In the genomic region with DNA sequence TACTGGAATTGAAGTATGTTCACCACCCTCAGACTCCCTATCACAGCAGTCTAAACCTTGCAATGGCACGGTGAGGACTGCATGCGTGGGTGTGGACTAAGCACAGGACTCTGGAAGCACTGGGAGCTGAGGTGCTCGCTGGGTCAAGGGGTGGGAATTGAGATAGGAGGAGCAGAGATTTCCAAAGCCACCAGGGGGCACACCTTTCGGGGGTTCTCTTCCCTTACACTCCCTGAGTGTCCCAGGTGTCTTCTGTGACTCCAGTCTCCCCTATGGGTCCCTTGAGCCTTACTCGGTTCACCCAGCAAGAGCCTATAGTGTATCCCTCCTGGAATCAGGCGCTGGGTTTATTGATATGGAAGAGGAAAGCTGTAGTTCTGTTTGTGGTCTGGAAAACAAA, we compare ENCODE assay signal across 12 mouse cellular contexts. TPM values are rescaled to one million over a fixed set of nuclear protein-coding genes. Genes with fewer than 3 reads are reported as not detected.
DNase-seq lines count a peak whose midpoint lies in the region; ATAC-seq and TF ChIP-seq lines count a peak whose summit lies in the region.
"Had no signal": no experiment of that assay in that cellular context is flagged by ENCODE, and none has a peak within 500 bp of the region (broad histone marks: within the 10 kb centered on the region; RNA-seq: fewer than 3 reads in every experiment).

No protein-coding gene starts in this region.

- peak; percentile 20; the same call in 1 of the 2 replicates for TF ChIP-seq CTCF in small intestine, adult 2 months (IDR thresholded peaks at IDR 0.05; ENCODE audit: extremely low read depth, insufficient read length, insufficient replicate concordance, low read depth, low read length)
- TF ChIP-seq CTCF in cerebellum, adult 2 months (IDR thresholded peaks at IDR 0.05; ENCODE audit: borderline replicate concordance, insufficient read depth, low read depth, low read length) = no peak

- no peak for TF ChIP-seq POLR2A in small intestine, adult 2 months (IDR thresholded peaks at IDR 0.05; ENCODE audit: low read depth, low read length)
- TF ChIP-seq POLR2A in cerebellum, adult 2 months (IDR thresholded peaks at IDR 0.05; ENCODE audit: borderline replicate concordance, insufficient read depth, low read length) = no peak

- no peak overlapping the region for H3K27ac ChIP-seq in liver, embryonic 13.5 days
- no peak overlapping the region for H3K27ac ChIP-seq in small intestine, adult 2 months (ENCODE audit: insufficient read depth, low read depth, low read length)
- H3K27ac ChIP-seq in cerebellum, adult 2 months (ENCODE audit: insufficient read depth, low read length) = no peak overlapping the region
- H3K27ac ChIP-seq: forebrain, embryonic 12.5 days; neural tube, embryonic 13.5 days had no signal

- H3K4me3 ChIP-seq in liver, embryonic 13.5 days (replicated peaks) = no peak overlapping the region
- H3K4me3 ChIP-seq in small intestine, adult 2 months (ENCODE audit: low read depth, low read length) = no peak overlapping the region
- H3K4me3 ChIP-seq in cerebellum, adult 2 months (replicated peaks; ENCODE audit: insufficient read depth, low read depth, low read length) = no peak overlapping the region
- H3K4me3 ChIP-seq: forebrain, embryonic 12.5 days; neural tube, embryonic 13.5 days had no signal

- H3K9ac ChIP-seq in liver, embryonic 13.5 days = no peak overlapping the region
- H3K9ac ChIP-seq: forebrain, embryonic 12.5 days; neural tube, embryonic 13.5 days had no signal

- no peak overlapping the region for H3K4me2 ChIP-seq in liver, embryonic 13.5 days
- H3K4me2 ChIP-seq: forebrain, embryonic 12.5 days; neural tube, embryonic 13.5 days had no signal

- peak; percentile 18 for DNase-seq in embryo, embryonic 10.5 days (ENCODE audit: low spot score)
- no peak for DNase-seq in embryo, embryonic 9.5 days (ENCODE audit: extremely low spot score)
- no peak for DNase-seq in liver, embryonic 13.5 days
- DNase-seq in liver (no peak), ZHBTc4 (ENCODE audit: low read depth, low spot score) (peak; percentile 50)
- DNase-seq in cerebellum, adult 2 months = no peak
- no peak for DNase-seq in natural killer cell, adult 2 months (ENCODE audit: low spot score in 2 of 2)
- DNase-seq: layer of hippocampus, adult 9-11 months; right cerebral cortex, postnatal 25 days had no signal

- no peaks in the 10 kb centered on the region for H3K4me1 ChIP-seq in liver, embryonic 13.5 days (replicated peaks)
- peaks cover 2% of the 10 kb centered on the region; the same call in 1 of the 2 replicates for H3K4me1 ChIP-seq in small intestine, adult 2 months (ENCODE audit: control insufficient read depth, insufficient read depth, insufficient read length, low read length)
- no peaks in the 10 kb centered on the region for H3K4me1 ChIP-seq in cerebellum, adult 2 months (ENCODE audit: control insufficient read depth, insufficient read depth, low read length)
- H3K4me1 ChIP-seq: forebrain, embryonic 12.5 days; neural tube, embryonic 13.5 days had no signal

- 42% methylated on average over 6 of the region's 6 CpGs for WGBS in liver, embryonic 13.5 days (ENCODE audit: insufficient replicate concordance)
- 53% methylated on average over 6 of the region's 6 CpGs for WGBS in small intestine, adult 2 months
- WGBS in cerebellum, adult 2 months = 47% methylated on average over 6 of the region's 6 CpGs

- H3K9me3 ChIP-seq in liver, embryonic 13.5 days (replicated peaks) = no peaks in the 10 kb centered on the region
- H3K9me3 ChIP-seq: forebrain, embryonic 12.5 days; neural tube, embryonic 13.5 days had no signal

- ATAC-seq in liver, embryonic 13.5 days (ENCODE audit: low read depth) = peak; percentile 37; the same call in 1 of the 2 replicates

- H3K27me3 ChIP-seq in liver, embryonic 13.5 days = no peaks in the 10 kb centered on the region
- H3K27me3 ChIP-seq in small intestine, adult 2 months (ENCODE audit: control insufficient read depth, insufficient read depth, low read length) = no peaks in the 10 kb centered on the region
- no peaks in the 10 kb centered on the region for H3K27me3 ChIP-seq in cerebellum, adult 2 months (ENCODE audit: control insufficient read depth, insufficient read depth, low read length)
- H3K27me3 ChIP-seq: forebrain, embryonic 12.5 days; neural tube, embryonic 13.5 days had no signal

- no peaks in the 10 kb centered on the region for H3K36me3 ChIP-seq in liver, embryonic 13.5 days
- peaks cover 15% of the 10 kb centered on the region for H3K36me3 ChIP-seq in small intestine, adult 2 months (ENCODE audit: control insufficient read depth, insufficient read depth, low read length)
- H3K36me3 ChIP-seq: forebrain, embryonic 12.5 days; neural tube, embryonic 13.5 days had no signal

RNA-seq across cellular contexts. Expression of a gene that starts 8.1 kb away (rescaled TPM):
- 14.2 and 15.2 TPM in 2 replicates for polyA plus RNA-seq in liver, embryonic 13.5 days (2015; fragmentation: Nextera tagmentation; extraction: Ambion mirVana)
- polyA plus RNA-seq in small intestine, adult 2 months (2012; rRNA removed) = 21.2 and 68.8 TPM in 2 replicates
- 58.7 and 60.9 TPM in 2 replicates for polyA plus RNA-seq in cerebellum, adult 2 months (2012; rRNA removed)

RNA-seq across cellular contexts. Expression of a gene that starts 8.7 kb away (rescaled TPM):
- polyA plus RNA-seq in liver, embryonic 13.5 days (2015; fragmentation: Nextera tagmentation; extraction: Ambion mirVana) = 1.5 TPM in 2 replicates
- 64.8 and 101 TPM in 2 replicates for polyA plus RNA-seq in small intestine, adult 2 months (2012; rRNA removed)
- 0.05 TPM in 1 of 2 replicates, not detected in the other for polyA plus RNA-seq in cerebellum, adult 2 months (2012; rRNA removed)
- polyA plus RNA-seq: forebrain, embryonic 12.5 days; neural tube, embryonic 13.5 days had no signal

RNA-seq across cellular contexts. Expression of a gene that starts 24.7 kb away (rescaled TPM):
- polyA plus RNA-seq in liver, embryonic 13.5 days (2015; fragmentation: Nextera tagmentation; extraction: Ambion mirVana) = 16.8 and 17.7 TPM in 2 replicates
- polyA plus RNA-seq in small intestine, adult 2 months (2012; rRNA removed) = 101 and 242 TPM in 2 replicates
- polyA plus RNA-seq in cerebellum, adult 2 months (2012; rRNA removed) = 174 and 182 TPM in 2 replicates

RNA-seq across cellular contexts. Expression of a gene that starts 24.9 kb away (rescaled TPM):
- polyA plus RNA-seq in liver, embryonic 13.5 days (2015; fragmentation: Nextera tagmentation; extraction: Ambion mirVana) = 11.1 and 11.7 TPM in 2 replicates
- polyA plus RNA-seq in small intestine, adult 2 months (2012; rRNA removed) = 4.3 and 10.6 TPM in 2 replicates
- polyA plus RNA-seq in cerebellum, adult 2 months (2012; rRNA removed) = 2.3 and 2.9 TPM in 2 replicates

RNA-seq across cellular contexts. Expression of a gene that starts 36.1 kb away (rescaled TPM):
- polyA plus RNA-seq in liver, embryonic 13.5 days (2015; fragmentation: Nextera tagmentation; extraction: Ambion mirVana) = 0.07 and 0.15 TPM in 2 replicates
- polyA plus RNA-seq in small intestine, adult 2 months (2012; rRNA removed) = 17.1 and 19.8 TPM in 2 replicates
- 4.6 and 9.2 TPM in 2 replicates for polyA plus RNA-seq in cerebellum, adult 2 months (2012; rRNA removed)

Comparison
In these comparisons a context has a peak if more than half of its experiments do, and no peak if none do; other contexts are left out.
1. DNase-seq: peak in embryo, embryonic 10.5 days (single experiment) and ZHBTc4 (single experiment); none in embryo, embryonic 9.5 days (single experiment), liver, embryonic 13.5 days (single experiment), liver (single experiment), cerebellum, adult 2 months (0 of 2) and natural killer cell, adult 2 months (0 of 2).
2. RNA of a gene that starts 8.7 kb away (polyA plus RNA-seq): 64.8 to 101 TPM in small intestine, adult 2 months; 1.5 TPM in liver, embryonic 13.5 days and 0.05 TPM in cerebellum, adult 2 months; every median in the first group is over 10 times any median in the second.